Mouse (Mus musculus): ENCODE data around the gene Nisch. TPM values are rescaled to one million over a fixed set of nuclear protein-coding genes. Genes with fewer than 3 reads are reported as not detected.

Gene Nisch
- total and polyA plus RNA-seq, 3 experiments, result 46.3 to 180 (median 85.2) TPM

DNA sequence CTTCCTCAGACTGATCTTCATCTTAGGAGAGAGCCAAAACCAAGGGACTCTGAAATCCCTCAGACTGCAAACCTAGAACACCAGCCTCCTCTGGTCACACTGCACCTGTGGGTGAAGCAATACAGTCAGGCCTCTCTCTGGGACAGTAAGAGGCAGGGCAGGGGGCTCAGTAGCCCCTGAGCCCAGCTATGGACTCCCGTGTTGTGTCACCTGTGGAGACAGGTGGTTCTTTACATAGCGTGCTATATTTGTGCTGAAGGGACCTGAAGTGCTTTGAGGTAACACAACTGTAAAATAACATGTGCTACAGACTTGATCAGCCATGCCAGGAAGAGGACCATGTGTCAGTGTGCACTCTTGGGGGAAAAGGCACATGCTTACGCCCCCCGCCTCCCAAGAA lies 21.2 kb downstream of the Nisch start:
- Histone ChIP-seq H3K79me2 (replicated peaks; ENCODE audit: control insufficient read depth, extremely low read depth, insufficient read depth, poor library complexity, severe bottlenecking) (peaks cover 14% of the 10 kb centered on the region), H3K4me2 (ENCODE audit: insufficient read depth, low read depth, poor library complexity, severe bottlenecking) (no peak overlapping the region), H3K27me3 (replicated peaks) (no peaks in the 10 kb centered on the region), H3K9me3 (replicated peaks; ENCODE audit: low read length) (no peaks in the 10 kb centered on the region), H3K4me3 (replicated peaks in 1 of 3; ENCODE audit: low read depth in 2 of 3, low read length in 2 of 3, poor library complexity in 1 of 3) (no peak overlapping the region), H3K9ac (ENCODE audit: insufficient read depth, low read depth) (no peak overlapping the region), H3K4me1 (ENCODE audit: control insufficient read depth in 1 of 2, insufficient read depth in 2 of 2) (peaks cover 4 to 27% of the 10 kb centered on the region in 2 experiments; a peak in 3 of 4 replicates), H3K27ac (ENCODE audit: insufficient read depth, low read depth) (no peak overlapping the region), H3K36me3 (replicated peaks in 1 of 2; ENCODE audit: control insufficient read depth in 1 of 2, insufficient read depth in 1 of 2, low read length in 1 of 2) (peaks cover 51 to 90% of the 10 kb centered on the region in 2 experiments)
- dilution Hi-C loops (cut with MboI; ENCODE audit: extremely low pct_ligation_motif_present, extremely low pct_unique_long_range_greater_than_20kb, low sequenced_read_pairs), result no loop called here
- in situ Hi-C loops (cut with MboI; ENCODE audit: low pct_ligation_motif_present, low pct_unique_long_range_greater_than_20kb, low sequenced_read_pairs), result no loop called here
- TF ChIP-seq RCOR1 (conservative IDR thresholded peaks at IDR 0.05; ENCODE audit: low read depth, low read length) (no peak), NRF1 (IDR thresholded peaks at IDR 0.05; ENCODE audit: low read depth, low read length) (no peak), MYC (IDR thresholded peaks at IDR 0.05; ENCODE audit: low read depth, low read length) (no peak), ETS1 (conservative IDR thresholded peaks at IDR 0.05; ENCODE audit: low read depth, low read length) (no peak)
- no peak for DNase-seq (ENCODE audit: extremely low read depth)

- dilution Hi-C loops (cut with MboI; ENCODE audit: extremely low pct_ligation_motif_present, extremely low pct_unique_long_range_greater_than_20kb, low sequenced_read_pairs), result no loop called here
Measured at GRCm38 (mm10) chr14:31194891-31195513, 21.7 kb downstream of the Nisch start.

GRCm38 (mm10) chr14:31194441-31194840 lies 22.3 kb downstream of the Nisch start:
- Histone ChIP-seq H3K4me2 (ENCODE audit: insufficient read depth, low read depth, poor library complexity, severe bottlenecking) (no peak overlapping the region), H3K27ac (ENCODE audit: insufficient read depth, low read depth) (no peak overlapping the region)

More at GRCm38 (mm10) chr14:31194891-31195513, 21.7 kb downstream of the Nisch start:
- Histone ChIP-seq H3K4me3 (replicated peaks in 1 of 3; ENCODE audit: low read depth in 2 of 3, low read length in 2 of 3, poor library complexity in 1 of 3) (no peak overlapping the region), H3K4me2 (ENCODE audit: insufficient read depth, low read depth, poor library complexity, severe bottlenecking) (no peak overlapping the region), H3K27me3 (replicated peaks) (no peaks in the 10 kb centered on the region), H3K36me3 (replicated peaks in 1 of 2; ENCODE audit: control insufficient read depth in 1 of 2, insufficient read depth in 1 of 2, low read length in 1 of 2) (peaks cover 52 to 90% of the 10 kb centered on the region in 2 experiments), H3K79me2 (replicated peaks; ENCODE audit: control insufficient read depth, extremely low read depth, insufficient read depth, poor library complexity, severe bottlenecking) (peaks cover 14% of the 10 kb centered on the region), H3K9me3 (replicated peaks; ENCODE audit: low read length) (no peaks in the 10 kb centered on the region), H3K27ac (ENCODE audit: insufficient read depth, low read depth) (no peak overlapping the region), H3K9ac (ENCODE audit: insufficient read depth, low read depth) (no peak overlapping the region), H3K4me1 (ENCODE audit: control insufficient read depth in 1 of 2, insufficient read depth in 2 of 2) (peaks cover 2 to 27% of the 10 kb centered on the region in 2 experiments; a peak in 3 of 4 replicates)
- in situ Hi-C loops (cut with MboI; ENCODE audit: low pct_ligation_motif_present, low pct_unique_long_range_greater_than_20kb, low sequenced_read_pairs), result no loop called here
- TF ChIP-seq RAD21 (IDR thresholded peaks at IDR 0.05; ENCODE audit: low read depth, low read length) (no peak), UBTF (IDR thresholded peaks at IDR 0.05; ENCODE audit: low read depth, low read length) (no peak), ZNF384 (IDR thresholded peaks at IDR 0.05; ENCODE audit: low read depth, low read length) (no peak), RCOR1 (conservative IDR thresholded peaks at IDR 0.05; ENCODE audit: low read depth, low read length) (no peak), JUN (IDR thresholded peaks at IDR 0.05; ENCODE audit: insufficient read depth, low read depth, low read length) (no peak), KAT2A (IDR thresholded peaks at IDR 0.05; ENCODE audit: insufficient replicate concordance, low read length) (no peak), EP300 (IDR thresholded peaks at IDR 0.05; ENCODE audit: low read length) (no peak), HCFC1 (IDR thresholded peaks at IDR 0.05; ENCODE audit: low read depth, low read length) (no peak), CHD2 (IDR thresholded peaks at IDR 0.05; ENCODE audit: low read length) (no peak), SMC3 (IDR thresholded peaks at IDR 0.05; ENCODE audit: low read depth, low read length) (no peak)
- no peak for DNase-seq (ENCODE audit: extremely low read depth)

More at GRCm38 (mm10) chr14:31194441-31194840, 22.3 kb downstream of the Nisch start:
- peaks cover 57 to 90% of the 10 kb centered on the region in 2 experiments for H3K36me3 ChIP-seq (replicated peaks in 1 of 2; ENCODE audit: control insufficient read depth in 1 of 2, insufficient read depth in 1 of 2, low read length in 1 of 2)
- DNase-seq (ENCODE audit: extremely low read depth), result no peak
- H3K4me1 ChIP-seq (ENCODE audit: control insufficient read depth in 1 of 2, insufficient read depth in 2 of 2), result peaks cover 2 to 25% of the 10 kb centered on the region in 2 experiments; a peak in 3 of 4 replicates
- dilution Hi-C loops (cut with MboI; ENCODE audit: extremely low pct_ligation_motif_present, extremely low pct_unique_long_range_greater_than_20kb, low sequenced_read_pairs) (no loop called here), in situ Hi-C loops (cut with MboI; ENCODE audit: low pct_ligation_motif_present, low pct_unique_long_range_greater_than_20kb, low sequenced_read_pairs) (no loop called here)
- H3K9me3 ChIP-seq (replicated peaks; ENCODE audit: low read length), result no peaks in the 10 kb centered on the region
- H3K9ac ChIP-seq (ENCODE audit: insufficient read depth, low read depth), result no peak overlapping the region
- peaks cover 14% of the 10 kb centered on the region for H3K79me2 ChIP-seq (replicated peaks; ENCODE audit: control insufficient read depth, extremely low read depth, insufficient read depth, poor library complexity, severe bottlenecking)
- H3K27me3 ChIP-seq (replicated peaks), result no peaks in the 10 kb centered on the region
- no peak overlapping the region for H3K4me3 ChIP-seq (replicated peaks in 1 of 3; ENCODE audit: low read depth in 2 of 3, low read length in 2 of 3, poor library complexity in 1 of 3)
- TF ChIP-seq RCOR1 (conservative IDR thresholded peaks at IDR 0.05; ENCODE audit: low read depth, low read length) (no peak), PAX5 (IDR thresholded peaks at IDR 0.05; ENCODE audit: low read length) (no peak), USF2 (conservative IDR thresholded peaks at IDR 0.05; ENCODE audit: low read depth, low read length) (no peak), POLR2AphosphoS2 (IDR thresholded peaks at IDR 0.05; ENCODE audit: low read depth, low read length) (no peak), MEF2A (IDR thresholded peaks at IDR 0.05; ENCODE audit: borderline replicate concordance, low read depth, low read length) (no peak), SMC3 (IDR thresholded peaks at IDR 0.05; ENCODE audit: low read depth, low read length) (no peak), MAFK (IDR thresholded peaks at IDR 0.05; ENCODE audit: insufficient replicate concordance, low read length) (no peak), MAZ (IDR thresholded peaks at IDR 0.05; ENCODE audit: low read depth, low read length) (no peak), IRF4 (IDR thresholded peaks at IDR 0.05; ENCODE audit: low read depth, low read length) (no peak), KAT2A (IDR thresholded peaks at IDR 0.05; ENCODE audit: insufficient replicate concordance, low read length) (no peak), ZC3H11A (IDR thresholded peaks at IDR 0.05; ENCODE audit: low read depth, low read length) (no peak), BHLHE40 (IDR thresholded peaks at IDR 0.05; ENCODE audit: low read depth, low read length) (no peak), MAX (IDR thresholded peaks at IDR 0.05; ENCODE audit: low read length) (no peak)
